Mouse (Mus musculus): ENCODE results near the gene Gak.
A peak's percentile ranks its signal among the peaks of the same experiment; 100 is the strongest.

The Gak gene

DNA sequence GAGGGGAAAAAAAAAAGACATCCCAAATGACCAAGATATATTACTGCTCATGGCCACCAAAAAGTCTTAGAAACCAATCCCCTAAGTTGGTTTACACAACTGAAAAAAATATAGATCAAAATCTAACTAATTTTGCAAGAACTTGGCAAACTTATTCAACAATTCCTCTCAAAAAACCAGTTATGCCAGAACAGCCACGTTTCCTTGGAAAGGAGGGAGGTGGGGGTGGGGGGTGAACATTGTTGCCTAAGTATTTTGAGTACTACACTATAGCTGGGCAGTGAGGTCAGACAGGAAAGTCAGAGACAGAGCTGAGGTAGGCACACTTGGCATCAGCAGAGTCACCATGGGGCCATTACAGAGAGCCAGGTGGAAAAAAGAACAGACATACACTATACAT lies 29.6 kb downstream of the Gak start:
- no peak for DNase-seq

DNA sequence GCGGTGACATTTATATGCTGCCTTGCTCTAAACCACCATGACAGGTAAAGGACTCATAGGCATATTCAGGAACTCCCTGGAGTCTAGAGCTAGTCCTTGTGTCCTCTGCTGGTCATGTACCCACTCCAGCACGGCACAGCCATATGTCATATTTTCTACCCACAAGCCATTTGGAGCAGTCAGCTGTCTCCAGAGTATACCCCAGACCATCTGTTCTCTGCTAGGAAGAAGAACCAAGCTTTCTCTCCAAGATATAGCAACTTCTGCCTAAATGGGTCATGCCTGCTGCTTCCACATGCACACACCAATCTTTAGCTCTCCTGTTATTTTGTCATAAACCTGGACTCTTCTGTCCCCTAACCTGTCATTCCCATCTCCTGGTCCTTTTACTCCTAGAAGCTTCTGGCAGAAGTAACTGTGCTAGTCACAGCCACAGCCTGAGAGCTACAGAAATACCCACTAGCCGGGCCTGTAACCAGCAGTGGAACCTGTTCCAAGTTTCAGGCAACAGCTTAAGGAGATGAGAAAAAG lies 48.1 kb downstream of the Gak start:
- DNase-seq, result peak; percentile 71

DNA sequence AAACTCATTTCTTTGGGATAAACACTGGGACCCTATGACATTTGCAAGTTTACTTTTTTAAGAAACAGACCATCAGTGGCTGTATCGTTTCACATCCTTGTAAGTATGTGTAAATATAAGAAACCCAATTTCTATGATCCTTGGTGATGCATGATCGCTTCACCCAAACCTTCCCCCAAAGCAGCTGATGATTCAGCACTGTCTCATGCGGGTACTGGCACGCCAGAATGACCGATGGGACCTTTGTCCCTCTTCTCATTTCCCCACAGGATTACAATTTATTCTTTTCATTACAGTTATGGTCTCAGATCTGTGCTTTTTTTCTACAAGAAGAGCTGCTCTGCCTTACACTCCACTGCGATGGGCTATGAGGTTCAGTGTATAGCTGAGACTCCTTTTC lies 56.5 kb downstream of the Gak start:
- DNase-seq, result no peak

DNA sequence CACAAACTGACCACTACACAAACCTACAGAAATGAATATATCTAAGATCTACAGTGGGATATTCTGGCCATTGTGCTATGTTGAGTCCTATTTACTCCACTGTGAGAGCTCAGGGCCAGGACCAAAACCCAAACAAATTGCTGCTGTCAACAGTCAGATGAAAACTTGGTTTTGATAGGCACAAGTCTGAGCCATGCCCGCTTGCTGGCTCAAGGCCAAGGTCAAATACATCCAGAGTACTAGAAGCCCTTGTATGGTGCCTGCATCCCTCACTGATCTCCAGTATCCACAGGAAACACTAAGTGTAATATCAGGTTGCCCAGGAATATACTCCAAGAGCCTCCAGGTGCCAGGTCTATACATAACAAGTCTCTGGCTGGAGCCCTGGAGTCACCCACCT lies 58.6 kb downstream of the Gak start:
- no peak for DNase-seq

DNA sequence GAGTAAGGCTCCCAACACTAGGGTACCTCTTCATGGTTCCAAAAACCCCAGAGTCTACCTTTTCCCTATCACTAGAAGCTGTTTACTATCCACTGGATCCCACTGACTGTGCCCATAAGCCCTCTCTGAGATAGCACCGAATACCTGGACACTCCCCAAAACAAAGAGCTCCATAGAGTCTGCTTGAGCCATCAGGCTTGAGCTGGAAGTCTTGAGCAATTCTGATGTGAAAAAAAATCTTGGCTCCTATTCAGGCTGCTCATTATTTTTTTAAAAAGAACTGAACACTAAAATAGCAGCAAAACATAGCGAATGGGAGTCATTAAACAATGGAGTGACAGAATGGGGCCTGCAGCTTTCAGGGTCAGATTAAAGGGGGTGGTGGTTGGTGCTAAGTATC lies 62.5 kb downstream of the Gak start:
- DNase-seq, result no peak

DNA sequence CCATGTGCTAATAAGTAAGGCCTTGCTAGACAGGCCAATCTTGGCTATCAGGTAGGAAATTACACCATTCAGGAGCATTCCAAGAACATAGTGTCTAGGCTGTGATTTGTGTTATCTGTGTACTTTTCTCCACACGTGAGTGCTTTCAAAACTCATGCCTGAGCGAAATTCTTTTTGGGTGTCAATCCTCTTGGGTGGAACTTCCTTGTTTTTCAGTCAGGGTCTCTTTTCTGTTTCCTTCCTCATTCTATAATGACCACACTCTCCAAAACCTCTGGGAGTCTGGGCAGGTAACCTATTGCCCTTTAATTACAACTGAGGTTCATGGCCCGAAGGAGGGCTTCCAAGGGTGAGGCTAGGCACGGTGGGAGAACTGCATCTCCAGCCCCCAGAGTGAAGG lies 63.0 kb downstream of the Gak start:
- DNase-seq, result no peak

DNA sequence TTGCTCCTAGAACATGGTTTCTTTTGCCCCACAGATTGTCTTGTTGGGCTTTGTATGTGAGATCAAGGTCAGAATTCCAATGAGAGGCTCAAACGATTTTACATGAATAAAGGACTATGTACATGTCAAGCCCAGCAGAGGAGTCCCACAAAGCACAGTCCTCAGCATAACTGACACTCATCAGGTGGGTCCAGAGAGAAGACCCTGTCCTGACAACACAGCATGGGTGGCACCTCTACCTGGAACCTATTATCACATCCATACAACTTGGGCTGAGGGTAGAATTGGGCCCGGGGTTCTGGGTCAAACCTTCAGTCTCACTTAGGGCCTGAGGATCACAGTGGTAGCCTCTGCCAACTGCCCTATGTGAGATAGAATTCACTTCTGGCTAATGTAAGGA lies 64.2 kb downstream of the Gak start:
- DNase-seq, result no peak

DNA sequence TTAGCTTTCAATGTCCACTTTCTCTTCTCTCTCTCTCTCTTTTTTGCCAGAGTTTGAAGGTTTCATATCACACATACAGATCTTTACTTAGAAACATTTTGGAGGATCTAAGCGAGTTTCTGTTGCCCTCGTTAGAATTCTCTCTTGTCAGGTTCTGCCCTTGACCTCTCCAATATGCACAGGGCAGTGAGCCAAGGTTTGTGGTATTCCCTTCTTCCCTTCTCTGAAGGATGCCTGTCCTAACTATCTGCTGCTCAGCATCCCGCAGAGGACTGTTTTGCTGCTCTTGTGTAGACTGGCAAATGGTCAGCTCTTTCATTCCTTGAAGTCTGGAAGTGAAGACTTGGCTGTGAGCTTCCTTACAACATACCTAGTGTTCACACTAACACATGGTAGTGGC lies 65.2 kb downstream of the Gak start:
- no peak for DNase-seq

DNA sequence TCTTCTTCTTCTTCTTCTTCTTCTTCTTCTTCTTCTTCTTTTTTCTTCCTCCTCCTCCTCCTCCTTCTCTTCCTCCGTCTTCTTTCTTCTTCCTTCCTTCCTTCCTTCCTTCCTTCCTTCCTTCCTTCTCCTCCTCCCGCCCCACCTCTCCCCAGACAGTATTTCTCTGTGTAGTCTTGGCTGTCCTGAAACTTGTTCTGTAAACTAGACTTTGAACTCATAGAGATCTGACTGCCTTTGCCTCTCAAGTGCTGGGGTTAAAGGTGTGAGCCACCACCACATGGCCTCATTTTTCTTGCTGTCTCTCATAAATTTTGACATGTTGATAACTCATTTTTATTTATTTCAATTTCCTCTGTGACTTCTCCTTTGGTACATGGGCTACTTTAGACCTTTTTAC lies 67.1 kb downstream of the Gak start:
- no peak for DNase-seq

DNA sequence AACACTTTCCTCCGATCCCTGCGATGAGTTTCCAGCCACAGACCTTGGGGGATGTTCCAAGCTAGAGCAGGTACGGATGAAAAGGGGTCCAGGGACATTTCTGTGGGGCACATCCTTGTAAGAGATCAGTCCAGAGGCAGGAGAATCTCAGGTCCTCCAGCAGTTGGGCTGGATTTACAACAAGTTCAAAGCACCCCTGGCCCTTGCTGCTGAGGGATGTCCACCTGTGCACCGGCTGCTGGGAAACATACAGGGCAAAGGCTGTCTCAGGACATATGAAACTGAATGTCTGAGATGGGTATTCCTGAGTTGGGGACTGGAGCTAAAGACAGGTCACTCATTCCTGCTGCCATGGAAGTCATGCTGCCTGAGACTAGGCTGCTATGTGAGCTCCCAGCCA lies 72.6 kb downstream of the Gak start:
- DNase-seq, result no peak

DNA sequence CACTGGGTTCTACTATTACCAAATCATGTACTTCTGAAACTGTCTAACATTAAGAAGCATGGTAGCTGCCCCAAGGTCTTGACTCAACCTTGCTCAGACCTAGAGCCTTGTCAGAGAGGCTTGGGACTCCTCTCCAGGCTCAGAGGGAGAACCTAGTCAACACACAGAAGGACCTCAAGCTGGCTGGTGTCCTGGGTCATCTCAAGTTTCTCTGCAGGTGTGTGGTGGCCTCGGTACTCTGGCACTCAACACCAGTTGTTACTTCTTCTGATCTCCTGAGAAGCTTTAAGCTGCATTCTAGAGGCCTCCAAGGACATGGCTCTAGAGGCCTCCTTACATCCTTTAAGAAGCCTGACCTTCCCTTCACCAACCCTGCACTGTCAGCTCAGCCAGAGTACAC lies 75.5 kb downstream of the Gak start:
- DNase-seq, result no peak

DNA sequence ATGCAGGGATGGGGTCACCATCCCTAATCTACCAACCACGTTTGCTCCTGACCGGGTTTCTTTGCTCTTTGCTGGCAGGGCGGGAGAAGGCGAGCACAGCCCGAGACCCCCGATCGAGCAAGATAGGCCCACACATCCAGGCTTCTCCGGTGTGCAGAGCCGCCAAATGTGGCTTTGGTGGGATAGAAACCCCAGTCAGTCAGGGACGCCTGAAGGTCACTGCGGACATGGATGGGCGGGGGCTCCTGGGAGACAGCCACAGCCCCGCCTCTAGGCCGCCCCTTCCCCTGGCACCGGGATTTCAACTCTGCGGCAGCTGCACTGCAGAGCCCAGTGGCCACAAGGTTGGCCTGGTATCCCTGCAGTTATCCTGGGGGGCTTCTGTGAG lies 79.4 kb downstream of the Gak start:
- DNase-seq, result peak in 1 of 2 experiments; percentile 58

DNA sequence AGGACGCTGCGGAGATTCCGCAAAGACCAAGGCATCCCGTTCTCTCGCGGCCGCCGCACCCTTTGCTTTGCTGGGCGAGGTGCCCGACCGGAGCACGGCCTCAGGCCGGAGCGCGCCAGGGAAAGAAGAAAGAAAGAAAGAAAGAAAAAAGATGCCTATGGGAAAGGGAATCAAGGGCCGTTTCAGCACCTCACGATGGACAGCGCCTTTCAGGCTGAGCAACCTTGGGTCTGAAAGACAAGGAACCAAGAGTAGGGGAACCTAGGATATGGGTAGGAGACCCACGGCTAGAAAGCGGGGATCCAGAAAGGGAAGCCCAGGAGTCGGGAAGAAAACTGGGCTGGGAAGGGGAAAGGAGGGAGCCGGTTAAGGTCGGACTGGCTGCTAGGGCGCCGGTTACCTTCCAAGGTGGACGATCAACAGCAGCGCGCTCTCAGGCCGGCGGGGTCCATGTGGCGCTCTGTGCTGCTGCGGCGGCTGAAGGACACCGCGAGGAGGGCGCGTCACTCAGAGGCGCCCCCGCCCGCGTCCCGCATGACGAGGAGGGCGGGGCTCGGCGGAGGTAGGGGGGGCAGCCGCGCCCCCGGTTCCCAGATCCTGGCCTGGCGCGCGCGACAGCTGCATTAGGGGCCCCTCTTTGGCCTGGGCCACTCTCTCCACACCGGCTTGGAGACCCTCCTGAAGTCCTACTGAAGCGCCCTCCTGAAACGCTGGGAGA lies 79.9 kb downstream of the Gak start, which contains the start of gene Cplx1:
Gene Cplx1 (minus strand): TSS at position 536 of the 718 bp plus-strand sequence.
- peak; percentile 90 to 94 for DNase-seq

DNA sequence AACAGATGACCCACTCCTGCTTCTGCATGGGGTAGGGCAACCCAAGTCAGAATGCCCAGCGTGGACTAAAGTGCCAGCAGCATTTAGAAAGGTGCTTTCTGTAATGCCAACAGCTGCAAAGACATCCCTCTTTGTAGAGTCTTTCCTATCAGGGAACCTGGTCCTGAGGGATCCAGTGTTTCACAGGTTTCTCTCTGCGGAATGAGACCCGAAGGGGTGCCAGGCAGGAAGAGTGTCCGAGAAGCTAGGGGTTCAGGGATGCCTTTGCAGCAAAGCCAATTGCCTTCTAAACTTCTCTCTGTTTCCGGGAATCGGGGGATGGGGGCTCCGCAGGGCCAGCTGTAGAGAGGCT lies 80.4 kb downstream of the Gak start:
- peak in 1 of 2 experiments; percentile 40 for DNase-seq

DNA sequence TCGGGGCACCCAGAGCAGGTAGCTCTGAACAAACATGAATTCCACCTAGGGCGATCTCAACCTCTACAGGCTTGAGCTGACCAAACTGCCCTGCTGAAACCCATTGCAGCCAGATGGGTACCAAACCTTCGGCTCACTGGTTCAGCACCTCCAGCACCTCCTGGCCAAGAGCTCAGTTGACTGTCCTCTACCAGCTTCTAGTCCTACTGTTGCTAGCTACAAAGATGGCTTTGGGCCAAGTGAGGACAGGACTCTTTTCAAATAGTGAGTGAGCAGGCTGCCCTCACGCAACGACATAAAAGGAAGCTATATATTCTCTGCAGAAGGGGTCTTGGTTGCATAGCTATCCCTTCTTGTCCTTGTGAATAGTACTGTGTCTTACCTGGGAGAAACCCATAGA lies 81.9 kb downstream of the Gak start:
- peak; percentile 36 to 38 for DNase-seq

DNA sequence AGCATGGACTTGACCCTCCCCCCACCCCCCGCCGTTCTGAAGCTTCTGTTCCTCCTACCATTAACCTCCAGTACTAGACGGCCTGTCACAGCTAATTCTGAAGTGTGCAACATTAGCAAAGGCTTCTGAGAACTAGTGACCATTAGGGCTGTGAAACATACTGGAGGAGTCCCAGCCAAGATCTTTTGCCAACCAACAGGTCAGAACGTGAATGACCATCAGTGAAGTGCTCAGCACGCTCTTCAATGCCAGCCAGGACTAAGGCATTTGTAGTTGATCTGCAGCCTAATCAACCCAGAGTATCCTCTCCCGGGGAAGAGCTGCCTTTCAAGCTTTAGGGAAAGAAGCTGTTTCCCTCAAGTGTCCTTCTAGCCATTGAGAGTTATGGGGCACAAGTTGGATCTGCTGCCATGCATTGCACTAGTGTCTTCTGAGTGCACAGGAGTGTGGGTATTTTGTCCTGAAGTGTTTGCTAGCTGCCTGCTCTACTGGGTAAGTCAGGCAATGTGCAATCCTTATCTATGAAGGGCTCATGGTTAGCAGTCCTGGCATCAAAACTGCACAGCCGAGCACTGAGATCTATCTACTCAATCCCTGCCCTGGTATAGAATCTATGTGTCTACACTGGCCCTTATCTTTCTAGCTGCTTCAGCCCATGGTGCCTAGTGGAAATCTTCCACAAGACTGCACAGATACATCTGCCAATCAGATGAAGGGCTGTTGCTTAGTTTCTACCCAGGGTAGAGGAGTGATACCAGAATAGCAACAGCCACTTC lies 85.9 kb downstream of the Gak start:
- peak; percentile 42 to 53 for DNase-seq

DNA sequence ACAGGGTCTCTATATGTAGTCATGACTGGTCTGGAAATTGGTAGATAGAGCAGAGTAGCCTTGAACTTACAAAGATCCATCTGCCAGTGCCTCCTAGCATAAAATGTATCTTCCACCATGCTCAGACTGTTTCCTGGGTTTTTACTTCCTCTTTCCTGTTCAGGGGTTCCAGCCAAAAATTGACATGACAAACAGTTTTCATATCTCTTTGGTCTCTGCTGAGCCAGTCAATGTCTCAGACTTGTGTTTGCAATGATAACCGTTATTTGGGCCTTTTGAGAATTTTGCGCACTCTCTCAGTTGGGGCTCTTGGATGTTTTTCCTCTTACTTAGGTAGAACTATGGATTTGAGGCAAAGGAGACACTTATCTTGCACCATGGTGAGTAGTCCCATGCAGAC lies 95.4 kb downstream of the Gak start:
- DNase-seq, result no peak

DNA sequence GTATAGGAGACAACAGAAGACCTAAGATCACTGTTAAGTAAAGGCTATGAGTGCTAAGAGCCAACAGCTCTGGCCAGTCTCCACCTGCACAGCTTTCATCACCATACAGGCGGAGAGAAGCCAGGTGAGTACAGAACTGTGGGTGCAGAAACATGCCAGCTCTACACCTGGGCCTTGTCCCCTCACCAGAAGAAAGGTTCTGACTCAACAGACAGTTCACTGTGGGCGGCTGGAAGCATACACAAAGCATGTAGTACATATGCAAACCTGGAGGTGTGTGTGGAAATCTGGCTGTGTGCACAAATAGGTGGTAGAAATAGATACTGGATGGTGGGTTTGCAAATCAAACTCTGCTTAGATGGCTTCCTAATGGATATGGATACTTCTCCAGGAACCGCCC lies 107.0 kb downstream of the Gak start:
- DNase-seq, result no peak

DNA sequence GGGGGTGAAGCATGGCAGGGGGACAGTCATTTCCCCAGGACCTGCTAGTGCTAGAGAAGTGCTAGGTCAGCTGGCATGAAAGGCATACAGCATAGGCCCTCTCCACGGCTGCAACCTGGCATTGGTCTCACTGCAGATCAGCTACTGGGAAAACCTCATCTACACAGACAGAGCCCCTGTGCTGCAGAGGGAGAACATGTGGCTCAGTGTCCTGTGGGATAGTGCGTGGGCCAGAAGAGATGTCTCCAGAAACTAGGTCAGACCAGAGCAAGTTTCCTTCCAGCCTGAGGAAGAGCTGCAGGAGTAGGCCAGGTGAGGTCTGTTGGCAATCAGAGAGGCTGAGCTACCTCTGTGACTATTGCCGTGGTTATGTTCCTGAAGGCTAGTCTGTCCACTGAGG lies 107.7 kb downstream of the Gak start:
- DNase-seq, result no peak

DNA sequence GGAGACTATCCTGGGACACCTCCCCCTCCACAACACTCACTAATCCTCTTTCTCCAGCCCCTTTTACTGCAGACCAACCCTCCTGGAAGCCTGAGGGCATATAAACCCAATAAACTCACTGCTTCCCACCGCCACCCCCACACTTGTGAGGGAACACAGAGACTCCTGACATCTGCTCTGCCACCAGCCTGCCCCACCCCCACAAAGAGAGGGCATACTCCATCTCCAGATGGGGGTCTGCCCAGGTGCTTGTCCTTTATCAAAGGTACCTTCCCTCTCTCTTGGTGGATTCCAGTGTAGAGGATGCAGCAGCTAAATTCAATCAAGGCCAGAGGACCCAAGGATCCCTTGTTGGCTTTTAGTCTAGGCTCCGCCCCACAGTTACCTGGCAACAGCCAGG lies 108.5 kb downstream of the Gak start:
- no peak for DNase-seq

DNA sequence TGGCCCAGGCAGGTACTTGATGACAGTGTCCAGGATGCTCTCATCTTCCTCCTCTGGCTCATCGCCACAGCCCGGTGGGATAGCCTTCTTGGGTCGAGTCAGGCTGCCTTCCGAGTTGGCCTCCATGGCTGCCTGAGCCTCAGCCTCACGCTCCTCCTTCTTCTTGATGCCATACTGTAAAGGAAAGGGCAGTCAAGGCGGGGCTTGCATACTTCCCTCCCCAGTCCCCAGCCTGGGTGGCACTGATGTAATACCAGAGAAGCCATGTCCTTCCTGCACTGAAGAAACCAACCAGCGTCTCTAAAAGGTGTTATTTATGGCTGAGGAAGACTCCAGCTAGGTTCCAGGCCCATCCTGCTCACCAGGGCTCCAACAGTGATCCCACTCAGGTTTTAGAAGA lies 109.4 kb downstream of the Gak start:
- DNase-seq, result peak in 1 of 2 experiments; percentile 39
